Mouse (Mus musculus) erythroblast, embryonic 14.5 days (primary cell): ENCODE data around the gene Apba2.

Source experiments
- GATA1 ChIP-seq: IDR thresholded peaks from 2 replicates; pipeline ENCODE4 v1.6.1; 2012; ENCODE audit warnings: low read length, inconsistent platforms, mixed read lengths
- TAL1 ChIP-seq: IDR thresholded peaks from 3 replicates; pipeline ENCODE4 v1.6.1; 2012; ENCODE audit warnings: low read length, inconsistent platforms, mixed read lengths

DNA sequence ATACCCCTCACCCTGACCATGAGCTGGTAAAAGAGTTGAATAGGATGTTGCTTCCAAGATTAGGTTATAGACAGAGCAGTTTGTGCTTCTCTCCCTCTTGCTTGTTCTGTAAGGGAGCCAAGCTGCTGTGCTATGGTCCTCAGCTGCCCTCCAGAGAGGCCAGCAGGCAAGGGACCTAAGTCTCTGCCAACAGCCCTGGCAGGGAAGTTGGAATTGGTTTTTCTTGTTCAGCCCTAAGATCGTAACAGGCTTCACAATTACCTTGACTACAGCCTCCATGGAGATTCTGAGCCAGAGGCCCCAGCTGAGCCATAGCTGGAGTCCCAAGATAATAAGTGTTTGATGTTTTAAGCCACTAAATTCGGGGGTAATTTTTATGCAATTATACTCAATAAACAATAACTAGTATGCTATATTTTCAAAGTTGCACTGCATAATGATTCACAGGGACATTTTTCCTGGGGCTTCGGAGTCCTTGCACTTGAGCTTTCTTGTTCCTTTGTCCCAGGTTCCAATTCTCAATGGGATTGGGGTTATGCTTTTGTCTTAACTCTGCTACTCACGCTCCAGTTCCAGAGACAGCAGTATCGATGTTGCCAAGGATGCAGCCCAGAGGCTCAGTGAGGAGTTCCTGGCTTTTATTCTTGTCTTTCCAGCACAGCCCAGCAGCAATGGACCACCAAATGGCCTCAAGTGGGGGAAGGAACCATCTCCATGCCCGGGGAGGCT lies 224.6 kb downstream of the Apba2 start:
- TF ChIP-seq GATA1 (no peak), TAL1 (no peak)
